Mouse (Mus musculus): Measurements from ENCODE around the gene Ahdc1.

DNA sequence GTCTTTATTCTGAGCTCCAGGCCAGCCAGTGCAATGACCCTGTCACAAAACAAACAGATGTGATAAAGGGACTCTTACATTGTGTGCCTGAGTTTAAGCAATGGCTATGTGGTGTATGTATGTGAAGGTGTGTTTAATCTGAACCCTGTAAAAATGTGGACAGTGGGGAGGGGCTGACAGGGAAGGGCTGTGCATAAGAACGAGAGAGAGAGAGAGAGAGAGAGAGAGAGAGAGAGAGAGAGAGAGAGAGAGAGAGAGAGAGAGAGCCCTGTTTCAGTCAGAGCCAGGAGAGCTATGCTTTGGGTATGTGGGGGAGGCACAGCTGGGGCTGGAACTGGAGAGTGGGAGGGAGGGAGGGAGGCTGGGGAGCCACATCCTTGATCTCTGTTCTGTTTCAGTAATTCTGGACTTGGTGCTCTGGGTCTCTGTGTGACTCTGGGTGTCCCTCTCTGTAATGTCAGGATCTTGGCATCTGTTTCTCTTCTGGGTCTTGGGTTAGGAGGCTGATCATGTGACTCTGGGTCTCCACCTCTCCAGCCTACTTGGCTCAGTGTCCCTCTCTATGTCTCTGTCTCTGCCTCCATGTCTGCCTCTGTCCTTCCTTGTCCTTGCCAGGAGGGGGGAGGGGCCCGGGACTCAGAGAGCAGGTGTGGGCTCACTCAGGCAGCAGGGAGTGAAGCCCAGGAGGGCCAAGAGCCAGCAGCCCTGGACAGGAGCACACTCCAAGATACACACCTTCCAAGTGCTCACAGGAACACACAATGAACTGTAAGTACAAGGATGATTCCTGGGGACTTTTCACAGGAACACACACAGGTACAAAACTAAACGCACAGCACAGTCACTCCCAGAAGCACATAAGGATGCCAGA lies 73.2 kb downstream of the Ahdc1 start:
- TF ChIP-seq CTCF (IDR thresholded peaks at IDR 0.05; ENCODE audit: low read depth) = no peak
- TF ChIP-seq EP300 (optimal IDR thresholded peaks at IDR 0.05) = no peak

All from stomach, postnatal 0 days (tissue).